ENCODE assay signal across 8 mouse cellular contexts in the genomic region with DNA sequence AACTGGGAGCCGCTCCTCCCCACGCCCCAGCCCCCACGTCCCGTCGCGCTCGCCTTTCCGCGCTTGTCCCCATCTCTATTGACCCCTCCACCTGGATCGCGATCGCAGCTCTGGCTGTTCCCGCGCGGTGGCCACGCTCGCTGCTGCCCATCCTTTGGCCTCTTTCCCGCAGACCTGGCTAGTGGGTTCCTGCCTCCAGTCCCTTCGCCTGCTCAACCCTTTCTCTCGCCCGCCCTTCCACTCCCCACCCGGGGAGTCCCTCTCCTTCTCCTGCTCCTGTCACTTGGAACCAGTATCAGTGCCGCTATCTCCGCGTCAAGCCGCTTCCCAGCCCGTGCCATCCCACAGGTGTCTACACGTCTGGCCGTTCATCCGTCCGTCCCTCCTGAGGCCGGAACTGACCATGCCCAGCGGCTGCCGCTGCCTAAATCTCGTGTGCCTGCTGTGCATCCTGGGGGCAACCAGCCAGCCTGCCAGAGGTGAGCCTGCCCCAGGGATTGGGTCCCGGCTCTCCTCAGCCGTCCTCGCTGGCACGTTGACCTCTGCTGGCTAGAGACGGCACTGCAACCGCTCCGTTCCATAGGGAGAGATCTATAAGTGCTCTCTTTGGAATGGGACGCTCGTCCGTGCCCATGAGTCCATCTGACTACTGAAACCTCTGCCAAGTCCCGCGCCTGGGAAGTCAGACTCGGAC. TPM values are rescaled to one million over a fixed set of nuclear protein-coding genes. Genes with fewer than 3 reads are reported as not detected.
DNase-seq lines count a peak whose midpoint lies in the region; ATAC-seq and TF ChIP-seq lines count a peak whose summit lies in the region.

No protein-coding gene starts in this region.

- no peak overlapping the region for H3K27ac ChIP-seq in heart, embryonic 13.5 days (replicated peaks)
- no peak overlapping the region for H3K27ac ChIP-seq in kidney, postnatal 0 days
- no peak overlapping the region for H3K27ac ChIP-seq in liver, embryonic 11.5 days (ENCODE audit: low read depth, low read length)

- peak; percentile 68; the same call in 1 of the 2 replicates for ATAC-seq in heart, embryonic 13.5 days (ENCODE audit: extremely low read depth, insufficient number of reproducible peaks, low FRiP score, low TSS enrichment)
- ATAC-seq in kidney, postnatal 0 days (replicated peaks; ENCODE audit: low FRiP score, low read depth) = peak; percentile 75
- peak; percentile 53; the same call in 1 of the 2 replicates for ATAC-seq in liver, embryonic 11.5 days (replicated peaks; ENCODE audit: low FRiP score)

- no peak for TF ChIP-seq POLR2A in brain, embryonic 14.5 days (IDR thresholded peaks at IDR 0.05; ENCODE audit: borderline replicate concordance, extremely low read depth, insufficient read depth, insufficient read length, poor library complexity, severe bottlenecking)

- peak overlapping the region; percentile 100 for H3K4me2 ChIP-seq in heart, embryonic 13.5 days
- peak overlapping the region; percentile 99 for H3K4me2 ChIP-seq in kidney, postnatal 0 days (ENCODE audit: low read length)
- peak overlapping the region; percentile 91 for H3K4me2 ChIP-seq in liver, embryonic 11.5 days

- H3K9ac ChIP-seq in heart, embryonic 13.5 days = peak overlapping the region; percentile 80
- H3K9ac ChIP-seq in kidney, postnatal 0 days (ENCODE audit: low read depth, low read length) = peak overlapping the region; percentile 51
- 0 out of 2 replicates have a peak overlapping the region, but pooled peaks have one; percentile 25 for H3K9ac ChIP-seq in liver, embryonic 11.5 days (ENCODE audit: low read depth, low read length)

- H3K9me3 ChIP-seq in erythroblast, embryonic 14.5 days (ENCODE audit: control insufficient read depth, low read length) = peaks cover 7% of the 10 kb centered on the region; the same call in 1 of the 2 replicates
- no peaks in the 10 kb centered on the region for H3K9me3 ChIP-seq in heart, embryonic 13.5 days
- H3K9me3 ChIP-seq in kidney, postnatal 0 days (replicated peaks; ENCODE audit: low read length) = no peaks in the 10 kb centered on the region
- no peaks in the 10 kb centered on the region for H3K9me3 ChIP-seq in liver, embryonic 11.5 days (ENCODE audit: control insufficient read depth, low read length)

- H3K4me1 ChIP-seq in erythroblast, embryonic 14.5 days (ENCODE audit: control insufficient read depth) = peaks cover 10% of the 10 kb centered on the region
- peaks cover 19% of the 10 kb centered on the region for H3K4me1 ChIP-seq in heart, embryonic 13.5 days
- peaks cover 4% of the 10 kb centered on the region; the same call in 1 of the 2 replicates for H3K4me1 ChIP-seq in kidney, postnatal 0 days (replicated peaks; ENCODE audit: insufficient read depth, low read length)
- peaks cover 9% of the 10 kb centered on the region for H3K4me1 ChIP-seq in liver, embryonic 11.5 days (replicated peaks; ENCODE audit: control insufficient read depth, insufficient read depth, low read length)

- peak overlapping the region; percentile 43 for H3K4me3 ChIP-seq in C2C12 (ENCODE audit: insufficient read depth, poor library complexity, severe bottlenecking)
- H3K4me3 ChIP-seq in erythroblast, embryonic 14.5 days (replicated peaks) = peak overlapping the region; percentile 14
- H3K4me3 ChIP-seq in heart, embryonic 13.5 days = peak overlapping the region; percentile 67
- H3K4me3 ChIP-seq in kidney, postnatal 0 days (replicated peaks; ENCODE audit: low read depth, low read length) = peak overlapping the region; percentile 60
- H3K4me3 ChIP-seq in liver, embryonic 11.5 days (ENCODE audit: low read depth, low read length) = peak overlapping the region; percentile 59

- DNase-seq in brain, embryonic 14.5 days (ENCODE audit: low read depth) = peak; percentile 89
- peak; percentile 90 for DNase-seq in kidney, postnatal 0 days (ENCODE audit: low spot score)
- DNase-seq in liver, embryonic 11.5 days (ENCODE audit: low spot score) = peak; percentile 80
- DNase-seq in naive thymus-derived CD4-positive, alpha-beta T cell, adult 2 months (ENCODE audit: low read depth) = peak; percentile 82
- DNase-seq in splenic B cell, adult 2 months (ENCODE audit: low read depth, low spot score) = peak; percentile 79

- H3K79me3 ChIP-seq in C2C12 (ENCODE audit: low read depth) = no peaks in the 10 kb centered on the region

- H3K79me2 ChIP-seq in C2C12 (ENCODE audit: control insufficient read depth, insufficient read depth) = no peaks in the 10 kb centered on the region

- peaks cover 9% of the 10 kb centered on the region for H3K27me3 ChIP-seq in C2C12 (ENCODE audit: control insufficient read depth, insufficient read depth, insufficient read length)
- peaks cover 67% of the 10 kb centered on the region for H3K27me3 ChIP-seq in erythroblast, embryonic 14.5 days (ENCODE audit: control insufficient read depth)
- peaks cover 85% of the 10 kb centered on the region for H3K27me3 ChIP-seq in heart, embryonic 13.5 days (replicated peaks)
- H3K27me3 ChIP-seq in kidney, postnatal 0 days (ENCODE audit: insufficient read depth, low read length) = peaks cover 33% of the 10 kb centered on the region
- peaks cover 52% of the 10 kb centered on the region for H3K27me3 ChIP-seq in liver, embryonic 11.5 days (replicated peaks; ENCODE audit: control insufficient read depth, insufficient read depth, low read length)
- peaks cover 4% of the 10 kb centered on the region for H3K27me3 ChIP-seq in splenic B cell, adult 2 months (ENCODE audit: control insufficient read depth, insufficient read depth, low read length, poor library complexity, severe bottlenecking)

- TF ChIP-seq CTCF in C2C12 (IDR thresholded peaks at IDR 0.05; ENCODE audit: control insufficient read depth, insufficient read depth, insufficient read length) = peak; percentile 88
- TF ChIP-seq CTCF in brain, embryonic 14.5 days (IDR thresholded peaks at IDR 0.05; ENCODE audit: borderline replicate concordance, extremely low read depth, insufficient read depth, insufficient read length) = peak; percentile 91
- peak; percentile 88 for TF ChIP-seq CTCF in kidney, postnatal 0 days (IDR thresholded peaks at IDR 0.05; ENCODE audit: low read depth)

- WGBS in heart, embryonic 13.5 days = under 1% methylated on average over 48 of the region's 48 CpGs
- under 1% methylated on average over 48 of the region's 48 CpGs for WGBS in kidney, postnatal 0 days
- under 1% methylated on average over 47 of the region's 48 CpGs for WGBS in liver, embryonic 11.5 days

- no peaks in the 10 kb centered on the region for H3K36me3 ChIP-seq in C2C12 (ENCODE audit: control insufficient read depth, insufficient read depth)
- H3K36me3 ChIP-seq in erythroblast, embryonic 14.5 days (ENCODE audit: control insufficient read depth) = peaks cover 1% of the 10 kb centered on the region
- no peaks in the 10 kb centered on the region for H3K36me3 ChIP-seq in heart, embryonic 13.5 days
- H3K36me3 ChIP-seq in kidney, postnatal 0 days (ENCODE audit: insufficient read depth, low read length) = no peaks in the 10 kb centered on the region
- no peaks in the 10 kb centered on the region for H3K36me3 ChIP-seq in liver, embryonic 11.5 days (ENCODE audit: control insufficient read depth, insufficient read depth, low read length)
- no peaks in the 10 kb centered on the region for H3K36me3 ChIP-seq in splenic B cell, adult 2 months (ENCODE audit: control insufficient read depth, insufficient read depth, low read length, poor library complexity, severe bottlenecking)

- H3ac ChIP-seq in C2C12 (ENCODE audit: control insufficient read depth, insufficient read length, low read depth) = peak overlapping the region; percentile 62

TF ChIP-seq in C2C12, 6 proteins besides CTCF, POLR2A, EP300 and RAD21 (continues in another document):
- TF ChIP-seq MYOG (IDR thresholded peaks at IDR 0.05; ENCODE audit: control insufficient read depth, extremely low read depth, insufficient read length) (no peak), CEBPB (IDR thresholded peaks at IDR 0.05; ENCODE audit: low read depth) (no peak)

RNA-seq across cellular contexts. Expression of gene Dlk2, which starts 1.1 kb away (rescaled TPM):
- 14.7 TPM for polyA plus RNA-seq in C2C12 (2012; fragmentation: generic; extraction: Trizol)
- polyA plus RNA-seq in brain, embryonic 14.5 days (2012; rRNA removed) = 93.3 and 114 TPM in 2 replicates
- not detected in 2 replicates for polyA plus RNA-seq in erythroblast, embryonic 14.5 days (2012)
- polyA plus RNA-seq in heart, embryonic 13.5 days (2015; fragmentation: Nextera tagmentation; extraction: Ambion mirVana) = 0.35 and 0.47 TPM in 2 replicates
- polyA plus RNA-seq in kidney, postnatal 0 days (2015; fragmentation: Nextera tagmentation; extraction: Ambion mirVana) = 0.55 and 0.88 TPM in 2 replicates
- 0.11 and 0.23 TPM in 2 replicates for polyA plus RNA-seq in liver, embryonic 11.5 days (2014; fragmentation: Nextera tagmentation; extraction: Ambion mirVana)

RNA-seq across cellular contexts. Expression of gene Tjap1, which starts 15.5 kb away (rescaled TPM):
- 79.3 TPM for polyA plus RNA-seq in C2C12 (2012; fragmentation: generic; extraction: Trizol)
- 58.8 and 77.3 TPM in 2 replicates for polyA plus RNA-seq in brain, embryonic 14.5 days (2012; rRNA removed)
- polyA plus RNA-seq in erythroblast, embryonic 14.5 days (2012) = 11.2 and 12.7 TPM in 2 replicates
- polyA plus RNA-seq in heart, embryonic 13.5 days (2015; fragmentation: Nextera tagmentation; extraction: Ambion mirVana) = 35.7 and 37.1 TPM in 2 replicates
- 28.2 and 28.4 TPM in 2 replicates for polyA plus RNA-seq in kidney, postnatal 0 days (2015; fragmentation: Nextera tagmentation; extraction: Ambion mirVana)
- 26.4 and 29.3 TPM in 2 replicates for polyA plus RNA-seq in liver, embryonic 11.5 days (2014; fragmentation: Nextera tagmentation; extraction: Ambion mirVana)

RNA-seq across cellular contexts. Expression of gene Abcc10, which starts 29.8 kb away (rescaled TPM):
- polyA plus RNA-seq in C2C12 (2012; fragmentation: generic; extraction: Trizol) = 4.0 TPM
- 17.5 and 20.9 TPM in 2 replicates for polyA plus RNA-seq in brain, embryonic 14.5 days (2012; rRNA removed)
- polyA plus RNA-seq in erythroblast, embryonic 14.5 days (2012) = 0.17 and 0.34 TPM in 2 replicates
- 4.3 and 4.9 TPM in 2 replicates for polyA plus RNA-seq in heart, embryonic 13.5 days (2015; fragmentation: Nextera tagmentation; extraction: Ambion mirVana)
- polyA plus RNA-seq in kidney, postnatal 0 days (2015; fragmentation: Nextera tagmentation; extraction: Ambion mirVana) = 4.8 and 5.4 TPM in 2 replicates
- 3.9 and 4.4 TPM in 2 replicates for polyA plus RNA-seq in liver, embryonic 11.5 days (2014; fragmentation: Nextera tagmentation; extraction: Ambion mirVana)

RNA-seq across cellular contexts. Expression of gene Lrrc73, which starts 45.0 kb away (rescaled TPM):
- polyA plus RNA-seq in C2C12 (2012; fragmentation: generic; extraction: Trizol) = 5.3 TPM
- polyA plus RNA-seq in brain, embryonic 14.5 days (2012; rRNA removed) = 31.1 and 31.9 TPM in 2 replicates
- 0.15 and 0.27 TPM in 2 replicates for polyA plus RNA-seq in erythroblast, embryonic 14.5 days (2012)
- polyA plus RNA-seq in heart, embryonic 13.5 days (2015; fragmentation: Nextera tagmentation; extraction: Ambion mirVana) = 0.59 and 0.88 TPM in 2 replicates
- 0.91 and 0.93 TPM in 2 replicates for polyA plus RNA-seq in kidney, postnatal 0 days (2015; fragmentation: Nextera tagmentation; extraction: Ambion mirVana)
- polyA plus RNA-seq in liver, embryonic 11.5 days (2014; fragmentation: Nextera tagmentation; extraction: Ambion mirVana) = 0.34 and 0.62 TPM in 2 replicates

RNA-seq across cellular contexts. Expression of gene Yipf3, which starts 50.5 kb away (rescaled TPM):
- 78.3 TPM for polyA plus RNA-seq in C2C12 (2012; fragmentation: generic; extraction: Trizol)
- polyA plus RNA-seq in brain, embryonic 14.5 days (2012; rRNA removed) = 84.0 and 96.8 TPM in 2 replicates
- 8.0 and 13.3 TPM in 2 replicates for polyA plus RNA-seq in erythroblast, embryonic 14.5 days (2012)
- polyA plus RNA-seq in heart, embryonic 13.5 days (2015; fragmentation: Nextera tagmentation; extraction: Ambion mirVana) = 80.3 and 83.1 TPM in 2 replicates
- 112 and 117 TPM in 2 replicates for polyA plus RNA-seq in kidney, postnatal 0 days (2015; fragmentation: Nextera tagmentation; extraction: Ambion mirVana)
- 65.6 and 76.7 TPM in 2 replicates for polyA plus RNA-seq in liver, embryonic 11.5 days (2014; fragmentation: Nextera tagmentation; extraction: Ambion mirVana)

Comparison
In these comparisons a context has a peak if more than half of its experiments do, and no peak if none do; other contexts are left out.
1. H3K4me3 ChIP-seq: peak in every context shown above with its lines; median percentile 67 in heart, embryonic 13.5 days; 60 in kidney, postnatal 0 days; 59 in liver, embryonic 11.5 days; 43 in C2C12; 14 in erythroblast, embryonic 14.5 days.
2. H3K9ac ChIP-seq: peak in every context shown above with its lines; median percentile 80 in heart, embryonic 13.5 days; 51 in kidney, postnatal 0 days; 25 in liver, embryonic 11.5 days.